Mouse (Mus musculus) spleen, postnatal 14 days (tissue): Measurements from ENCODE around the gene Smarca5.

Source experiments
- DNase-seq, 2 experiments: peaks; one replicate each; pipeline ENCODE4 v3.0.0; 2021 to 2022; ENCODE audit warnings: low spot score in 2 of 2

The Smarca5 gene

DNA sequence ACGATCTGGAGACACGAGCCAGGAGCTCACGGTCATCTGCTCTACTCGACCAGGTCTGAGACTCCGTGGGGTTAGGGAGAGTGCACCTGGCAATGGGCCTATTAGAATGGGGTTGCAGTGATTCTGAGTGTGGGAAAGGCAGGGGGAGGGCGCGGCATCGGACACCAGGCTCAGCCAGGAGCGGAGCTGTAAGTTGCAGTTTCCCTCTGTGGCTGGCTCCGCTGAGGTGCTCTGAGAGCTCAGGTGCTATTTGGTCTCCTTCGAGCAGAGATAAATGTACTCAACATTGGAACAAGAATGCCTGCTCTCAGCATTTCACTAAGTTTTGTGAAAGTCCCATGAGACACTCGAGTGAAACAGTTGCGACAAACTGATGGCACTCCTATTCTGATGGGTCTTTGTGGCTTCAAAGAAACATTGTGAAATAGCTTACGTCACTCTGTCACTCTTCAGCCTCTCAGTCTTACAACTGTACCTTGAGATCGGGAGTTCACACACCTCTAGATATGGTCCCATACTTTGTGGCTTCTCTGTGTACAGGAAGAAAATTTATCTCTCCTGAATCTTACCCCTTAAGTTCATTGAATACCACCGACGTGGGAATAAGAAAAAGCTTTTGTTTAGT is 69.9 kb downstream of the Smarca5 start:
- no peak for DNase-seq

DNA sequence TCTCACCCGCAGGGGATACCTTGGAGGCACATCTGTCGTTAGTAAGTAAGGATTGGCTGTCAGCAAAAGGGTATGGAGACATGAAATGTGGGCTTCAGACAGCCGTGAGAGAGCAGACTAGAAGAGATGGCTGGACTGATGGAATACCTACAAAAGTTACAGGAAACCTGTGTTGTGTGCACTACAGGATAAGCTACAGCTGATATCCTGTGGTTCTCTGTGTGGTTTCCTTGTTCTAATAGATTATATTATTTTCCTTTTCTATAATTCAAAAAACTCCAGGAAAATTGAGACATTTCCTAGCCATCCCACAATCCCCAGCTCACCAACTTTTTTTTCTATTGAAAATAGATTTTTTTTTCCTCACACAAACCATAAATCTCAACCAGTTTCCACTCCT is 75.8 kb downstream of the Smarca5 start:
- DNase-seq: no peak

DNA sequence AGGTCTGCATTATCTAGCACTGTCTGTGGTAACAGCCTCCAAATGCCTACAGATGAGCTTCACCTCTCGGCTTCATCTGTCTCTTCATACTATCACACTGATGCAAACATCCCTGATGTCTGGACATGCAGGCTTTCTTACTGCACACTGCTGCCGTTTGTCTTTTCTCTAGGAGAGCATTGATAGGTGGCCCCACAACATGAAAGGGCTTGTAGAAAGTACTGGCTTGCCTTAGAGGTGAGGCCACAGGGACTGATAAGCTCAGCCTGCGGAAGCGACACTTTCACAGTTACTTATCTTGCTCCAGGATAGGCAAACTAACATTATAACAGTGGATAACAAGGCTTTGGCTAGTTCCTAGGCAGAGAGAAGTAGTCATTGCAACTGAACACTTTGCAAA is 78.2 kb downstream of the Smarca5 start:
- no peak for DNase-seq

DNA sequence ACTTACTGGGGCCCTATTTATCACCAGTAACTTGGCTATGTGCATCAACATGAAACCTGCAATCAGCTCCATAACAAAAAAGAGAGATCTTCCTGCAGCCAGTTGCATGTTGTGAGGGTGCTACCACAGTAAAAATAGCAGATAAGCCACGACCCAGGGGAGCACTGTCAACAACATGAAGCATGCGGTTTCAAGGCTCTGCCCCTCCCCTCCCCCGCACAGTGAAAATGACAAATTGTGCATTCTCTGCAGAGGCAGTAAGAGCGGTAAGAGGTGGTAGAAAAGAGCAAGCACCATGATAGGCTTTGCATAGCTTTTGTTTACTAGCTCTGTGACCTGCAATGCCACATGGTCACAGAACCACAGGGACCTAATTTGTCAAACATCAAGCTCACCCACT is 81.7 kb downstream of the Smarca5 start:
- DNase-seq: no peak
